Mouse (Mus musculus) liver, embryonic 14.5 days (tissue): ENCODE measurements around the gene Repin1.

ENCODE experiments used
- CTCF ChIP-seq: IDR thresholded peaks from 2 replicates; pipeline ENCODE4 v1.5.1; 2016; ENCODE audit warnings: antibody characterized with exemption, low read depth, control low read depth
- EP300 ChIP-seq: IDR thresholded peaks from 2 replicates; pipeline ENCODE4 v1.6.1; 2016; ENCODE audit warnings: antibody characterized with exemption, low read depth

DNA sequence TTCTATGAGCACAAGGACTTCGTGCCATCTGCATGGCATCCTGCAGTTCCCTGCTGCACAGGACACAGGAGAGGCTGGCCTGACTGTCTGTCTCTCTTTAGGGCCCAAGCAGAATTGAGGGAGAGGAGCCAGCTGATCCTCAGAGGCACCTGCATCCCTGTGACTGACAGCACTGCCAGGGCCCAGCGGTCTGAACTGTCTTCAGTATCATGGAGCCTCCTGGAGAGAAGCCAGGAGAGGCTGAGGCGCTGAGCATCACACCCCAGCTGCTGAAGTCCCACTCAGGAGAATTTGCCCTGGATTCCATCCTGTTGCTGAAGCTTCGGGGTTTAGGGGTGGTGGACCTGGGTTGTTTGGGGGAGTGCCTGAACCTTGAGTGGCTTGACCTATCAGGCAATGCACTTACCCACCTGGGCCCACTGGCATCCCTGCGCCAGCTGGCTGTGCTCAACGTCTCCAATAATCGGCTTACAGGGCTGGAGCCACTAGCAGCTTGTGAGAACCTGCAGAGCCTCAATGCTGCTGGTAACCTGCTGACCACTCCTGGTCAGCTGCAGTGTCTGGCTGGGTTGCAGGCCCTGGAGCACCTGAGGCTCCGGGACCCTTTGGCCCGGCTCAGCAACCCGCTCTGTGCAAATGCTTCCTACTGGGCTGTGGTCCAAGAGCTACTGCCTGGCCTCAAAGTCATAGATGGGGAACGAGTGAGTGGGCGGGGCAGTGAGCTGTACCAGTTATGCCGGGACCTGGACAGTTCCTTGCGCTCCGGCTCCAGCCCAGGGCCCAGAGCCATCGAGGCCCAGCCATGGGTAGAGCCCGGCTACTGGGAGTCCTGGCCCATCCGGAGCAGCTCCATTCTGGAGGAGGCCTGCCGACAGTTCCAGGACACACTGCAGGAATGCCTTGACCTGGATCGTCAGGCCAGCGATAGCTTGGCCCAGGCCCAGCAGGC is 25.4 kb upstream of the Repin1 start:
- TF ChIP-seq CTCF (no peak), EP300 (no peak)
